Mouse (Mus musculus) kidney, adult 2 months (tissue): ENCODE results near the gene Utp20.

Source experiments
- CTCF ChIP-seq: fragments of 200-500 bp; conservative IDR thresholded peaks from 2 replicates; pipeline ENCODE4 v1.5.1; 2011; ENCODE audit warnings: low read depth, mild to moderate bottlenecking, control low read depth, low read length, moderate library complexity, mixed read lengths; ENCODE audit not compliant: insufficient read depth, insufficient read length
- POLR2A ChIP-seq: fragments of 200-500 bp; IDR thresholded peaks from one replicate; pipeline ENCODE4 v1.6.1; 2011; ENCODE audit warnings: low read depth, low read length, control low read depth

- TF ChIP-seq CTCF (no peak), POLR2A (no peak)
Observed at GRCm38 (mm10) chr10:88716986-88717755, 109.4 kb downstream of the Utp20 start.
